Mouse (Mus musculus) liver, embryonic 13.5 days (tissue): ENCODE data around the gene Cgnl1. TPM values are rescaled to one million over a fixed set of nuclear protein-coding genes. Genes with fewer than 3 reads are reported as not detected.

Experiments
- ATAC-seq: fragments of 200-750 bp; cut with Nextera tagmentation; 2 replicates; pipeline ENCODE4 v1.8.0; 2017; ENCODE audit warnings: low read depth, mild to moderate bottlenecking, moderate number of reproducible peaks, moderate library complexity
- DNase-seq: peaks from one replicate; pipeline ENCODE4 v3.0.0; 2022
- H3K27ac ChIP-seq: fragments of 300-500 bp; sonication (generic); 2 replicates; pipeline ENCODE4 v1.5.1; 2015; ENCODE audit warnings: moderate library complexity, mild to moderate bottlenecking, inconsistent platforms
- H3K27me3 ChIP-seq: fragments of 300-500 bp; sonication (generic); 2 replicates; pipeline ENCODE4 v1.6.1; 2015; ENCODE audit warnings: mild to moderate bottlenecking, inconsistent platforms
- H3K36me3 ChIP-seq: fragments of 300-500 bp; sonication (generic); 2 replicates; pipeline ENCODE4 v1.6.1; 2015; ENCODE audit warnings: mild to moderate bottlenecking, inconsistent platforms
- H3K4me1 ChIP-seq: fragments of 300-500 bp; sonication (generic); replicated peaks from 2 replicates; pipeline ENCODE4 v1.6.1; 2015; ENCODE audit warnings: inconsistent platforms
- H3K4me2 ChIP-seq: fragments of 300-500 bp; sonication (generic); 2 replicates; pipeline ENCODE4 v1.6.1; 2015; ENCODE audit warnings: inconsistent platforms, mild to moderate bottlenecking, moderate library complexity
- H3K4me3 ChIP-seq: fragments of 300-500 bp; sonication (generic); replicated peaks from 2 replicates; pipeline ENCODE4 v1.5.1; 2015; ENCODE audit warnings: mild to moderate bottlenecking, inconsistent platforms
- H3K9ac ChIP-seq: fragments of 300-500 bp; sonication (generic); 2 replicates; pipeline ENCODE4 v1.6.1; 2015; ENCODE audit warnings: mild to moderate bottlenecking, inconsistent platforms
- H3K9me3 ChIP-seq: fragments of 300-500 bp; sonication (generic); replicated peaks from 2 replicates; pipeline ENCODE4 v1.6.1; 2016; ENCODE audit warnings: inconsistent platforms
- WGBS: fragments of 180-500 bp; shearing (Covaris S2); methylation state at CpG from one replicate; pipeline ENCODE4 v1.1.7; 2015; ENCODE audit not compliant: insufficient replicate concordance; 5-methylcytosine and 5-hydroxymethylcytosine counted together
- polyA plus RNA-seq: library from polyadenylated mRNA; unstranded; fragments of >200 nt; fragmentation: Nextera tagmentation; extraction: Ambion mirVana; gene quantifications from 2 replicates; pipeline ENCODE4 v1.2.1, GENCODE M21; 2015

Cgnl1 gene
- polyA plus RNA-seq, 1 experiment from 2014 or later: 1.9 TPM

DNA sequence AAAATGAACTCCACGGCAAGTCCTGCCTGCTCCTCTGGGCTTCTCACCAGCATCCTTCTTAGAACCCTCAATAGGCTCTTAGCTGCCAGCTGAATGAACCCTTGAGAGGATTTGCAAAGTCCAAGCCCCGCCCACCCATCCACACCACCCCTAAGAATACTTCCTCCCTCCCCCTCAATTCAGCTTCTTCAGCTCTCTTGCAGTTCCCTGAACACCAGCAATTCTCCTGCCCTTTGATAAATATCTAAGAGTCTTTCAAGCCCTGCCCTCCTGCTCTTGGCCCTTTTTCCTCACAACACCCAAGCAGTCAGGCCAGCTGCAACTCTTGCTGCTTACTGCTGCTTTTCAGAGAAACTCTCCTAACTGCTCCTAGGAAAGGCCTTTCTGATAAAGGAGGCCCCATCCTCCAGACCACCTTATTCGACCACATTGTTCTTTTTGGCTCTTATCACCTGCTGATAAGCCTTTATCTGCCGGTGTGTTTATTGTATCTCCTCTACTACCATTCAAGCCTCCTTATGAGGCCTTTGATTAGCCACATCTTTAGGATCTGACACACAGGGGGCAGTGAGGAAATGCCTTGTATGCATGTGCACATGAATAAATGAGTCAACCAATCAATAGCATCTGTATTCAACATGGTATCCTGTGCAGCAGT is 21.3 kb downstream of the Cgnl1 start:
- ATAC-seq: no peak
- no peak for DNase-seq
- no peak overlapping the region for H3K27ac ChIP-seq

GRCm38 (mm10) chr9:71746405-71746804 is 25.0 kb downstream of the Cgnl1 start:
- H3K4me1 ChIP-seq: peaks cover 23% of the 10 kb centered on the region
- no peak overlapping the region for H3K4me3 ChIP-seq
- H3K9me3 ChIP-seq: no peaks in the 10 kb centered on the region
- H3K9ac ChIP-seq: no peak overlapping the region
- H3K4me2 ChIP-seq: no peak overlapping the region
- no peak overlapping the region for H3K27ac ChIP-seq
- no peak for DNase-seq
- ATAC-seq: no peak
- WGBS: 32% methylated on average over 4 of the region's 4 CpGs
- H3K36me3 ChIP-seq: no peaks in the 10 kb centered on the region
- H3K27me3 ChIP-seq: no peaks in the 10 kb centered on the region

More for the DNA sequence above, 21.3 kb downstream of the Cgnl1 start:
- Histone ChIP-seq H3K9me3 (no peaks in the 10 kb centered on the region), H3K27me3 (no peaks in the 10 kb centered on the region), H3K4me2 (no peak overlapping the region), H3K36me3 (no peaks in the 10 kb centered on the region), H3K9ac (no peak overlapping the region), H3K4me3 (no peak overlapping the region), H3K4me1 (peaks cover 23% of the 10 kb centered on the region)
- WGBS: 10% methylated on average over 4 of the region's 4 CpGs

DNA sequence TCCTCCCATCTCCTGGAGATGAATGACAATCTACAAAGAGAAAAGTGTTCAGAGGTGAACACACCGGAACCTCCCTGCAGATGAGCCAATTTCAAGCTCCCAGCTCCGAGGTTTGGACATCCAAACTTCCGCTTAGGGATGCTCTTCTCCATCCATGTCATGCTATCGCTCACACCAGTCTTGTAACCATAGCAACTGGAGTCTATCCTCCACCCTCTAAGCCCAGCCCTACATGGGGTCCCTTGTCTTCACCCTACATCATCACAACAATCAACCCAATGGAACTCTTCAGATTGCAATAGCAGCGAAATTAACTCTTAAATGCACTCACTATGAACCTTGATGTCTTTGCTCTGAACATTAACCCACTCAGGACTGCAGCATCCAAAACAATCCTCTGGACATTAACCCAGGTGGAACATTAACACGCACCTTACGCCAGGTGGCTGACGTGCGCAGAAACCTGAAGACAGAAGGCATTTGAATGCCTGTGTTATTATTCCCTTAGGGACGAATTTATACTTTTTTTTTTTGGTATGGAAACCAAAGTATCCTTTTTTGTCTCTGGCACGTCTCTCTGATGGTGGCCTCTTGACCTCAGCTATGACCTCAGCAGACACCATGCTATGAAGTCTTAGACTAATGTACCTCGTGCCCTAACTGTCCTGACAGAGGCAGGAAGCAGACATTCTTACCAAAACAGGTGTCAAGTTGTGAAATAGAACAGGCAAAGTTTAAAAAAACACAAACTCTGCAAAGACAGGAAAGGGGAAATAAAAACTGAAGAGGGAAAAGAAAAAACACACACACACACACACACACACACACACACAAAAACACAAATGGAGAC is 33.1 kb downstream of the Cgnl1 start:
- Histone ChIP-seq H3K4me1 (peaks cover 10% of the 10 kb centered on the region; the same call in 1 of the 2 replicates), H3K9ac (no peak overlapping the region), H3K36me3 (no peaks in the 10 kb centered on the region), H3K27me3 (no peaks in the 10 kb centered on the region), H3K9me3 (no peaks in the 10 kb centered on the region), H3K4me3 (no peak overlapping the region), H3K27ac (no peak overlapping the region), H3K4me2 (no peak overlapping the region)
- DNase-seq (no peak), ATAC-seq (no peak)
- 58% methylated on average over 12 of the region's 12 CpGs for WGBS

DNA sequence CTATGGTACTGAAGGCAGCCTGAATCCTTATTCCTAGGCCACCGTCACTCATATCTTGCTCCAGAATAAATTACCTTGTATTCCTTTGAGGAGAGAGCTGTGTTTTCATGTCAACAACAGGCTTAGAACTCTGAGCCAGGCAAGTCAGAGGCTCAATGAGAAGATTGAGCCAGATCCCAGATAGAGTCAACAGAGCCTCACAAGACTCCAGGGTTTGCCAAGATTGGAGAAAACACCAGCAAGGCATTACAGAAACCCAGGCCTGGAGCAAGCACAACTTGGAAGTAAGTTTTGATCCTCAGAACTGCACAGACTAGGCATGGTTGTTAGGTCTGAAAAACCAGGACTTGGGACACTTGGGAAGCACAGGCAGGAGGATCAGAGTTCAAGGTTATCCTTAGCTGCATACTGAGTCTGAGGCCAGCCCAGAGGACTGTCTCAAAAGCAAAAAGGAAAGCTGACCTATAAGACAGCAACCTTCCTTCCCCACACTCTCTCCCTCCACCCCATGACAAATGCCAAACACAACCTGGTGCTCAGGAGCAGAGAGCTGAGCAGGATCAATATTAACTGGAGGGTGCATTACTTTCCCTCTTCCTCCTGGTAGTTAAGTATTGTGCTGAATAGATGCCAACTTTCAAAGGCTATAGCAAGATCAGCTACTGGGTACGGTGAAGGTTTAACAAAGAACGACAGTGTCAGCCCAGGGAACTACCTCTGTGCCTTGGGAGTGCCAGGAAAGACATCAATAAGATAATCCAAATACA is 34.0 kb downstream of the Cgnl1 start:
- no peak overlapping the region for H3K4me3 ChIP-seq
- H3K27ac ChIP-seq: no peak overlapping the region
- no peak overlapping the region for H3K4me2 ChIP-seq
- no peak for DNase-seq
- H3K36me3 ChIP-seq: no peaks in the 10 kb centered on the region
- no peaks in the 10 kb centered on the region for H3K27me3 ChIP-seq
- no peaks in the 10 kb centered on the region for H3K9me3 ChIP-seq
- no peak overlapping the region for H3K9ac ChIP-seq
- peaks cover 11% of the 10 kb centered on the region; the same call in 1 of the 2 replicates for H3K4me1 ChIP-seq
- 69% methylated on average over 3 of the region's 3 CpGs for WGBS
- ATAC-seq: no peak

DNA sequence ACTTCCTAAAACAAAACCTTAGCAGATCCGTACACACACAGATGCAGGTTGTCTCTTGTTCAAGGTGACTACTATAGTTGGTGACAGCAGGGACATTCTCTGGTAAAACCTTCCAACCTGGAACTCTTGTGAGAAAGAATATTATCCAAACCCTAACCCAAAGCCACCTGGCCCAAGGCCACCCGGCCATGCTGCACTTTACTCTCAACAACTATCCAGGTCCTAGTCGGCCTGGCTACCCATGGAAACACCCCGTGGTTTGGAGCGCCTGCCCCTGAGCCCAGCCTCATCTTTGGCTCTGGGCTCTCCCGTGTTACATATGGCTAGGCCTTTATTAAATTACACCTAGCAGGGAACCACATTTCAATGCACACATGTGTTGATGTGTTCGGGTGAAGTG is 35.5 kb downstream of the Cgnl1 start:
- Histone ChIP-seq H3K4me2 (no peak overlapping the region), H3K27me3 (no peaks in the 10 kb centered on the region), H3K4me3 (no peak overlapping the region), H3K36me3 (no peaks in the 10 kb centered on the region), H3K9me3 (no peaks in the 10 kb centered on the region), H3K27ac (no peak overlapping the region), H3K9ac (no peak overlapping the region), H3K4me1 (peaks cover 12% of the 10 kb centered on the region; the same call in 1 of the 2 replicates)
- DNase-seq (no peak), ATAC-seq (no peak)
- WGBS: 66% methylated on average over 7 of the region's 7 CpGs

- WGBS: 58% methylated on average over 2 of the region's 2 CpGs
- H3K27ac ChIP-seq: no peak overlapping the region
- H3K4me3 ChIP-seq: no peak overlapping the region
- DNase-seq: no peak
- H3K9ac ChIP-seq: no peak overlapping the region
- no peaks in the 10 kb centered on the region for H3K36me3 ChIP-seq
- no peak for ATAC-seq
- H3K4me2 ChIP-seq: no peak overlapping the region
- H3K9me3 ChIP-seq: no peaks in the 10 kb centered on the region
- no peaks in the 10 kb centered on the region for H3K27me3 ChIP-seq
- peaks cover 12% of the 10 kb centered on the region; the same call in 1 of the 2 replicates for H3K4me1 ChIP-seq
Measured at GRCm38 (mm10) chr9:71733559-71733958, 37.8 kb downstream of the Cgnl1 start.

DNA sequence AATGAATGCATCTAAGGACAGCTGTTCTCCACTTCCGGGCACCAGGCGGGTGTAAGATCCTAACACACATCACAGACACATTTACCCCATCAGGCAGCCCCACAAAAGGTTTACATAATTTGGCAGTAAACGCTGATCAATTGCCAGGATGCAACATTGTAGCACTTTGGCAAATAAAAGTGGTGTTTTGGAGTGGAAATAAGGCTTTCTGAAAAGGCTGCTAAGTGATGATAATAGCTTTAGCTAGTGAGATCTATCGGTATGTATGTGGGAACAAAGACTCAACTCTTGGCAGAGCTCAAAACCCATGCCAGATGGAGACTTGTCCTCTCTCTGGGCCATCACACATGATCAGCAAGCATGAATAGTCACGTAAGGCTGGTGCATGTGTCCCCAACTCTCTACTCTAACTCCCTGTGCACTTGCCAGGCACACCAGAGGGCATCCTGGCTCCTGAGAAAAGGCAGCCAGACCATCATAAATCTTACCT is 42.5 kb downstream of the Cgnl1 start:
- ATAC-seq: no peak
- WGBS: 66% methylated on average over 5 of the region's 5 CpGs
- Histone ChIP-seq H3K36me3 (no peaks in the 10 kb centered on the region), H3K4me2 (no peak overlapping the region), H3K27ac (no peak overlapping the region), H3K9me3 (no peaks in the 10 kb centered on the region), H3K9ac (no peak overlapping the region), H3K27me3 (no peaks in the 10 kb centered on the region), H3K4me1 (0 out of 2 replicates have a peak, but pooled peaks cover 2% of the 10 kb centered on the region), H3K4me3 (no peak overlapping the region)
- no peak for DNase-seq

- no peak for ATAC-seq
- Histone ChIP-seq H3K9me3 (no peaks in the 10 kb centered on the region), H3K27ac (no peak overlapping the region), H3K4me3 (no peak overlapping the region), H3K9ac (no peak overlapping the region), H3K4me1 (no peaks in the 10 kb centered on the region), H3K4me2 (no peak overlapping the region), H3K27me3 (no peaks in the 10 kb centered on the region), H3K36me3 (no peaks in the 10 kb centered on the region)
- WGBS: 55% methylated on average over 4 of the region's 4 CpGs
- no peak for DNase-seq
Measured at GRCm38 (mm10) chr9:71727233-71727632, 44.2 kb downstream of the Cgnl1 start.

- H3K27me3 ChIP-seq: no peaks in the 10 kb centered on the region
- DNase-seq (no peak), ATAC-seq (no peak)
- H3K9ac ChIP-seq: no peak overlapping the region
- H3K4me2 ChIP-seq: no peak overlapping the region
- H3K4me3 ChIP-seq: no peak overlapping the region
- no peak overlapping the region for H3K27ac ChIP-seq
- H3K9me3 ChIP-seq: no peaks in the 10 kb centered on the region
- 63% methylated on average over 3 of the region's 3 CpGs for WGBS
- no peaks in the 10 kb centered on the region for H3K4me1 ChIP-seq
- no peaks in the 10 kb centered on the region for H3K36me3 ChIP-seq
Measured at GRCm38 (mm10) chr9:71726121-71726520, 45.3 kb downstream of the Cgnl1 start.

GRCm38 (mm10) chr9:71722366-71722765 is 49.0 kb downstream of the Cgnl1 start:
- WGBS: 37% methylated on average over 3 of the region's 3 CpGs
- Histone ChIP-seq H3K27ac (no peak overlapping the region), H3K27me3 (no peaks in the 10 kb centered on the region), H3K4me2 (no peak overlapping the region), H3K4me1 (no peaks in the 10 kb centered on the region), H3K9ac (no peak overlapping the region), H3K4me3 (no peak overlapping the region), H3K9me3 (no peaks in the 10 kb centered on the region), H3K36me3 (no peaks in the 10 kb centered on the region)
- DNase-seq (no peak), ATAC-seq (no peak)

GRCm38 (mm10) chr9:71716995-71717394 is 54.4 kb downstream of the Cgnl1 start:
- Histone ChIP-seq H3K4me3 (no peak overlapping the region), H3K4me2 (no peak overlapping the region), H3K4me1 (no peaks in the 10 kb centered on the region), H3K27ac (no peak overlapping the region), H3K36me3 (no peaks in the 10 kb centered on the region), H3K9ac (no peak overlapping the region), H3K9me3 (no peaks in the 10 kb centered on the region), H3K27me3 (no peaks in the 10 kb centered on the region)
- WGBS: 69% methylated on average over 5 of the region's 5 CpGs
- no peak for DNase-seq
- ATAC-seq: no peak
